ENCODE assay signal across 8 mouse cellular contexts in the genomic region with DNA sequence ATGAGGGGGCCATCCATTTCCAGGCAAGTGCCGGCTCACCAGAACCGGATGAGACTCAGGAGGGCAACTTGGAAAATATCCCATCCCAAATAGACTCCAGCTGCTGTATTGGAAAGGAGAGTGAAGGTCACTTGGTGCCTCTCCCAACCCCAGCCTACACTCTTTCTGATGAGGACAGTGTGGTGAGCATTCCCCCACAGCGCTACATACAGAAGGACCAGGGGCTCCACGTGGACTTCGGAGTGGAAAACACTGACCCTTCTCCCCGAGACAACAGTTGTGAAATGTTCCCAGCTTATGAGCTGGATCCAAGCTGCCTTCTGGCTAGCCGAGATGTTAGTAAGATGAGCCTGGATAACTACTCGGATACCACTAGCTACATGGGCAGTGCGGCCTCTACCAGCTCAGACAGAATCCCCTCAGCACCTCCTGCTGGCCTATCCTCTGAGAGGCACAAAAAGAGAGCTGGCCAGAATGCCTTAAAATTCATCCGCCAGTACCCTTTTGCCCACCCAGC. TPM values are rescaled to one million over a fixed set of nuclear protein-coding genes. Genes with fewer than 3 reads are reported as not detected.
DNase-seq lines count a peak whose midpoint lies in the region; ATAC-seq lines count a peak whose summit lies in the region.

No protein-coding gene starts in this region.

- no peak for DNase-seq in heart, postnatal 4 days
- DNase-seq in thymus, postnatal 36 days = no peak
- no peak for DNase-seq in left cerebral cortex, postnatal 4 days
- no peak for DNase-seq in thymus, adult 18-20 months

- ATAC-seq in heart, embryonic 13.5 days (ENCODE audit: extremely low read depth, insufficient number of reproducible peaks, low FRiP score, low TSS enrichment) = no peak
- ATAC-seq in hindbrain, embryonic 15.5 days (ENCODE audit: low FRiP score, low read depth) = no peak
- ATAC-seq in midbrain, embryonic 13.5 days = no peak

- peak overlapping the region; percentile 76 for H3K9ac ChIP-seq in heart, embryonic 13.5 days
- H3K9ac ChIP-seq in hindbrain, embryonic 15.5 days = no peak overlapping the region
- peak overlapping the region; percentile 60; the same call in 1 of the 2 replicates for H3K9ac ChIP-seq in midbrain, embryonic 13.5 days (replicated peaks)

- H3K36me3 ChIP-seq in heart, embryonic 13.5 days = peaks cover 55% of the 10 kb centered on the region
- H3K36me3 ChIP-seq in hindbrain, embryonic 15.5 days = peaks cover 16% of the 10 kb centered on the region
- peaks cover 44% of the 10 kb centered on the region for H3K36me3 ChIP-seq in midbrain, embryonic 13.5 days

- 82% methylated on average over 10 of the region's 10 CpGs for WGBS in heart, embryonic 13.5 days
- WGBS in hindbrain, embryonic 15.5 days = 87% methylated on average over 10 of the region's 10 CpGs
- 93% methylated on average over 10 of the region's 10 CpGs for WGBS in midbrain, embryonic 13.5 days

- H3K4me1 ChIP-seq in heart, embryonic 13.5 days = peaks cover 68% of the 10 kb centered on the region
- H3K4me1 ChIP-seq in brown adipose tissue, adult 24 weeks (ENCODE audit: control insufficient read depth, insufficient read depth, insufficient read length, low read length) = peaks cover 40% of the 10 kb centered on the region
- H3K4me1 ChIP-seq in hindbrain, embryonic 15.5 days (replicated peaks) = peaks cover 73% of the 10 kb centered on the region
- H3K4me1 ChIP-seq in midbrain, embryonic 13.5 days (replicated peaks) = peaks cover 74% of the 10 kb centered on the region

- no peaks in the 10 kb centered on the region for H3K9me3 ChIP-seq in heart, embryonic 13.5 days
- no peaks in the 10 kb centered on the region for H3K9me3 ChIP-seq in hindbrain, embryonic 15.5 days
- H3K9me3 ChIP-seq in midbrain, embryonic 13.5 days = no peaks in the 10 kb centered on the region

- peak overlapping the region; percentile 93 for H3K4me2 ChIP-seq in heart, embryonic 13.5 days
- peak overlapping the region; percentile 44 for H3K4me2 ChIP-seq in hindbrain, embryonic 15.5 days
- H3K4me2 ChIP-seq in midbrain, embryonic 13.5 days (replicated peaks) = peak overlapping the region; percentile 51

- peak overlapping the region; percentile 81 for H3K4me3 ChIP-seq in heart, embryonic 13.5 days
- peak overlapping the region; percentile 40 for H3K4me3 ChIP-seq in brown adipose tissue, adult 24 weeks (ENCODE audit: insufficient read depth, low read depth, low read length)
- H3K4me3 ChIP-seq in hindbrain, embryonic 15.5 days = 0 out of 2 replicates have a peak overlapping the region, but pooled peaks have one; percentile 3
- H3K4me3 ChIP-seq in midbrain, embryonic 13.5 days (replicated peaks) = peak overlapping the region; percentile 26

- intact Hi-C loops in left cerebral cortex, postnatal 4 days (cut with DNase I) = no loop called here

- no peak overlapping the region for H3K27ac ChIP-seq in heart, embryonic 13.5 days (replicated peaks)
- peak overlapping the region; percentile 19 for H3K27ac ChIP-seq in brown adipose tissue, adult 24 weeks (replicated peaks; ENCODE audit: low read depth, low read length)
- H3K27ac ChIP-seq in hindbrain, embryonic 15.5 days (replicated peaks) = no peak overlapping the region
- H3K27ac ChIP-seq in midbrain, embryonic 13.5 days = no peak overlapping the region

- H3K27me3 ChIP-seq in heart, embryonic 13.5 days (replicated peaks) = no peaks in the 10 kb centered on the region
- H3K27me3 ChIP-seq in hindbrain, embryonic 15.5 days = no peaks in the 10 kb centered on the region
- H3K27me3 ChIP-seq in midbrain, embryonic 13.5 days = no peaks in the 10 kb centered on the region

RNA-seq across cellular contexts. Expression of a gene that starts 2.4 kb away (rescaled TPM):
- 3.7 and 3.9 TPM in 2 replicates for polyA plus RNA-seq in heart, embryonic 13.5 days (2015; fragmentation: Nextera tagmentation; extraction: Ambion mirVana)
- 10 to 100 TPM; 15.8 to 16.2 TPM for total RNA-seq in heart, postnatal 4 days (2021)
- 8.0 and 8.5 TPM in 2 replicates for polyA plus RNA-seq in brown adipose tissue, adult 24 weeks (2012; ENCODE audit: insufficient read depth, insufficient read length, missing spikeins)
- polyA plus RNA-seq in hindbrain, embryonic 15.5 days (2015; fragmentation: Nextera tagmentation; extraction: Ambion mirVana) = 5.7 and 6.7 TPM in 2 replicates
- 7.0 and 7.5 TPM in 2 replicates for polyA plus RNA-seq in midbrain, embryonic 13.5 days (2015; fragmentation: Nextera tagmentation; extraction: Ambion mirVana)
- 10 to 100 TPM; 23.9 to 24.7 TPM for total RNA-seq in left cerebral cortex, postnatal 4 days (2021)

RNA-seq across cellular contexts. Expression of a gene that starts 2.6 kb away (rescaled TPM):
- polyA plus RNA-seq in heart, embryonic 13.5 days (2015; fragmentation: Nextera tagmentation; extraction: Ambion mirVana) = 9.7 and 11.0 TPM in 2 replicates
- 1 to 10 TPM; 7.7 to 8.0 TPM for total RNA-seq in heart, postnatal 4 days (2021)
- polyA plus RNA-seq in brown adipose tissue, adult 24 weeks (2012; ENCODE audit: insufficient read depth, insufficient read length, missing spikeins) = 2.2 and 2.6 TPM in 2 replicates
- polyA plus RNA-seq in hindbrain, embryonic 15.5 days (2015; fragmentation: Nextera tagmentation; extraction: Ambion mirVana) = 7.9 and 8.9 TPM in 2 replicates
- polyA plus RNA-seq in midbrain, embryonic 13.5 days (2015; fragmentation: Nextera tagmentation; extraction: Ambion mirVana) = 10.6 and 11.7 TPM in 2 replicates
- 1 to 10 TPM; 9.1 to 9.4 TPM for total RNA-seq in left cerebral cortex, postnatal 4 days (2021)

RNA-seq across cellular contexts. Expression of a gene that starts 31.8 kb away (rescaled TPM):
- polyA plus RNA-seq in heart, embryonic 13.5 days (2015; fragmentation: Nextera tagmentation; extraction: Ambion mirVana) = 40.4 and 42.8 TPM in 2 replicates
- total RNA-seq in heart, postnatal 4 days (2021) = 10 to 100 TPM; 24.7 to 26.8 TPM
- 18.0 and 28.1 TPM in 2 replicates for polyA plus RNA-seq in brown adipose tissue, adult 24 weeks (2012; ENCODE audit: insufficient read depth, insufficient read length, missing spikeins)
- polyA plus RNA-seq in hindbrain, embryonic 15.5 days (2015; fragmentation: Nextera tagmentation; extraction: Ambion mirVana) = 10.0 TPM in 2 replicates
- polyA plus RNA-seq in midbrain, embryonic 13.5 days (2015; fragmentation: Nextera tagmentation; extraction: Ambion mirVana) = 15.5 and 16.2 TPM in 2 replicates
- 1 to 10 TPM; 4.4 to 5.5 TPM for total RNA-seq in left cerebral cortex, postnatal 4 days (2021)

RNA-seq across cellular contexts. Expression of a gene that starts 50.7 kb away (rescaled TPM):
- 30.9 and 35.9 TPM in 2 replicates for polyA plus RNA-seq in heart, embryonic 13.5 days (2015; fragmentation: Nextera tagmentation; extraction: Ambion mirVana)
- 10 to 100 TPM; 17.1 to 19.7 TPM for total RNA-seq in heart, postnatal 4 days (2021)
- polyA plus RNA-seq in brown adipose tissue, adult 24 weeks (2012; ENCODE audit: insufficient read depth, insufficient read length, missing spikeins) = 82.8 and 88.3 TPM in 2 replicates
- 35.0 and 36.5 TPM in 2 replicates for polyA plus RNA-seq in hindbrain, embryonic 15.5 days (2015; fragmentation: Nextera tagmentation; extraction: Ambion mirVana)
- polyA plus RNA-seq in midbrain, embryonic 13.5 days (2015; fragmentation: Nextera tagmentation; extraction: Ambion mirVana) = 28.2 and 28.4 TPM in 2 replicates
- total RNA-seq in left cerebral cortex, postnatal 4 days (2021) = 10 to 100 TPM; 23.5 to 23.6 TPM

RNA-seq across cellular contexts. Expression of a gene that starts 51.5 kb away (rescaled TPM):
- polyA plus RNA-seq in heart, embryonic 13.5 days (2015; fragmentation: Nextera tagmentation; extraction: Ambion mirVana) = 17.4 and 17.7 TPM in 2 replicates
- 10 to 100 TPM; 20.7 to 24.8 TPM for total RNA-seq in heart, postnatal 4 days (2021)
- 23.5 and 30.7 TPM in 2 replicates for polyA plus RNA-seq in brown adipose tissue, adult 24 weeks (2012; ENCODE audit: insufficient read depth, insufficient read length, missing spikeins)
- polyA plus RNA-seq in hindbrain, embryonic 15.5 days (2015; fragmentation: Nextera tagmentation; extraction: Ambion mirVana) = 24.7 and 27.0 TPM in 2 replicates
- polyA plus RNA-seq in midbrain, embryonic 13.5 days (2015; fragmentation: Nextera tagmentation; extraction: Ambion mirVana) = 18.4 and 18.6 TPM in 2 replicates
- total RNA-seq in left cerebral cortex, postnatal 4 days (2021) = 10 to 100 TPM; 29.9 to 30.5 TPM

Comparison
In these comparisons a context has a peak if more than half of its experiments do, and no peak if none do; other contexts are left out.
1. H3K4me3 ChIP-seq: peak in every context shown above with its lines; median percentile 81 in heart, embryonic 13.5 days; 40 in brown adipose tissue, adult 24 weeks; 26 in midbrain, embryonic 13.5 days; 3 in hindbrain, embryonic 15.5 days.